Mouse (Mus musculus): ENCODE data around the gene Calr. TPM values are rescaled to one million over a fixed set of nuclear protein-coding genes. Genes with fewer than 3 reads are reported as not detected.

Gene Calr
- total and polyA plus RNA-seq, 3 experiments: 567 to 1,110 TPM; not detected in 1

DNA sequence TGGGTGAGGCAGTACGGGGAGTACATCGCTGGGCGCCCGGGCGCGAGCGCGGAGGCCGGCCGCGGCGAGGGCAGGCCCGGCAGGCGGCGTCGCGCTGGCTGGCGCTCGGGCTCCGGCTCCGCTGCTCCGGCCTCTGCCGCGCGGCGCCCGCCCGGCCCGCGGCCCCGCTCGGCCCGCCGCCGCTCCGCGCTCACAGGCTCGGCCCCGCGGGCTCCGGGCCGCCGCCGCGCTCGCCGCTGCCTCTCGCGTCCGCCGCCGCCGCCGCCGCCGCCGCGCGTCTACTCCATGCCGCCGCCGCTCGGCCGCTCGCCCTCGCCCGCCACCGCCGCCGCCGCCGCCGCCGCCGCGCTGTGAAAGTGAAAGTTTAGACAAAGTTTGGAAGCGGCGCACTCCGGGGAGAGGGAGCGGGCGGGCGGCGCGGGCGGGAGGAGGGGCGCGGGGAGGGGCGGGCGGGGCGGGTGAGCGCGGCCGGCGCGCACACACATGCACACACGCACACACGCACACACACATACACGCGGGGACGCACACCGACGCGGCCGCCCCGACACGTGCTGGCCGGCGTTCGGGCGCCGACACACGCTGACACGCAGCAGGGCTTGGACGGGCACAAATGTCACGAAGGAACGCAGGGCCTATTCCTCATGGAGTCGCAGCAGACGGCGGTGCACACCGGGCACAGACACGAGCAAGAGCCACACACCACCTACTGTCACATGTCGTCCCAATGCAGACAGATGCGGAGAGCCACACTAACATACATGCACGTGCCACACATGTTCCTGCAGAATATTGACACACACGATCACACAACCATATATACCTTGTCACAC, 46.5 kb downstream of the Calr start, which contains the start of gene Nfix:
Gene Nfix, minus strand, starts transcription at position 346 of the 833 bp plus-strand sequence.
- Histone ChIP-seq H3K27ac (ENCODE audit: control insufficient read depth, low read depth, low read length) (peak within 1 kb of the TSS; percentile 41), H3K4me3 (ENCODE audit: control insufficient read depth in 1 of 2, insufficient read depth in 1 of 2, low read depth in 2 of 2, low read length in 2 of 2) (peak within 1 kb of the TSS; percentile 85 to 92), H3K9me3 (replicated peaks; ENCODE audit: insufficient read depth, low read length) (no peaks in the 10 kb centered on the region), H3K27me3 (ENCODE audit: control insufficient read depth in 1 of 2, insufficient read depth in 2 of 2, low read length in 2 of 2) (no peaks in the 10 kb centered on the region), H3K79me2 (ENCODE audit: control insufficient read depth, insufficient read depth, low read length, poor library complexity) (peaks cover 42% of the 10 kb centered on the region), H3K36me3 (ENCODE audit: control insufficient read depth in 1 of 2, insufficient read depth in 2 of 2, low read length in 2 of 2) (no peaks in the 10 kb centered on the region; a peak in 1 of 4 replicates), H3K9ac (ENCODE audit: control insufficient read depth, low read depth, low read length, poor library complexity, severe bottlenecking) (peak within 1 kb of the TSS; percentile 91), H3K4me1 (ENCODE audit: control insufficient read depth in 1 of 2, insufficient read depth in 2 of 2, low read length in 2 of 2) (peaks cover 2 to 14% of the 10 kb centered on the region in 2 experiments; a peak in 2 of 4 replicates)
- peak; percentile 73 for DNase-seq (ENCODE audit: low read depth, low spot score)
- no peak for TF ChIP-seq ZNF384 (IDR thresholded peaks at IDR 0.05; ENCODE audit: low read depth, low read length)
- TF ChIP-seq SMC3 (IDR thresholded peaks at IDR 0.05; ENCODE audit: low read depth, low read length): no peak
- TF ChIP-seq MAX (IDR thresholded peaks at IDR 0.05; ENCODE audit: low read length): peak; percentile 76
- TF ChIP-seq MEF2A (IDR thresholded peaks at IDR 0.05; ENCODE audit: extremely low read depth, insufficient replicate concordance, low read depth, low read length, poor library complexity, severe bottlenecking): no peak
- TF ChIP-seq GABPA (IDR thresholded peaks at IDR 0.05; ENCODE audit: low read depth, low read length): no peak
- peak; percentile 50; the same call in 1 of the 2 replicates for TF ChIP-seq MAZ (IDR thresholded peaks at IDR 0.05; ENCODE audit: low read depth, low read length)
- no peak for TF ChIP-seq ZC3H11A (IDR thresholded peaks at IDR 0.05; ENCODE audit: low read depth, low read length)
- no peak for TF ChIP-seq USF1 (IDR thresholded peaks at IDR 0.05; ENCODE audit: low read depth, low read length)
- 0 out of 2 replicates have a peak, but pooled peaks have one; percentile 23 for TF ChIP-seq HCFC1 (IDR thresholded peaks at IDR 0.05; ENCODE audit: low read depth, low read length)
- peak; percentile 80 for TF ChIP-seq MYC (IDR thresholded peaks at IDR 0.05; ENCODE audit: low read depth, low read length)
- no peak for TF ChIP-seq UBTF (IDR thresholded peaks at IDR 0.05; ENCODE audit: borderline replicate concordance, insufficient read depth, low read depth, low read length)
- peak; percentile 75; the same call in 1 of the 2 replicates for TF ChIP-seq POLR2AphosphoS5 (IDR thresholded peaks at IDR 0.05; ENCODE audit: borderline replicate concordance, low read depth, low read length)
- TF ChIP-seq MYB (IDR thresholded peaks at IDR 0.05; ENCODE audit: low read depth, low read length): no peak
- peak; percentile 73; the same call in 1 of the 2 replicates for TF ChIP-seq BHLHE40 (IDR thresholded peaks at IDR 0.05; ENCODE audit: borderline replicate concordance, low read depth, low read length)
- no peak for TF ChIP-seq GATA1 (IDR thresholded peaks at IDR 0.05; ENCODE audit: low read depth, low read length)
- TF ChIP-seq NELFE (IDR thresholded peaks at IDR 0.05; ENCODE audit: low read depth, low read length): peak; percentile 40; the same call in 1 of the 2 replicates
- TF ChIP-seq ETS1 (IDR thresholded peaks at IDR 0.05; ENCODE audit: low read depth, low read length): peak; percentile 21; the same call in 1 of the 2 replicates
- TF ChIP-seq EP300 (IDR thresholded peaks at IDR 0.05; ENCODE audit: low read depth in 1 of 2, low read length in 2 of 2): no peak
- no peak for TF ChIP-seq POLR2AphosphoS2 (IDR thresholded peaks at IDR 0.05; ENCODE audit: low read length)
- peak; percentile 48 for TF ChIP-seq SIN3A (IDR thresholded peaks at IDR 0.05; ENCODE audit: low read length)
- peak; percentile 90 for TF ChIP-seq MXI1 (IDR thresholded peaks at IDR 0.05; ENCODE audit: low read depth, low read length)
- TF ChIP-seq NRF1 (IDR thresholded peaks at IDR 0.05; ENCODE audit: insufficient read depth, low read depth, low read length, poor library complexity, severe bottlenecking): peak; percentile 14; the same call in 1 of the 2 replicates
- no peak for TF ChIP-seq ZKSCAN1 (IDR thresholded peaks at IDR 0.05; ENCODE audit: low read depth, low read length)
- no peak for TF ChIP-seq KAT2A (conservative IDR thresholded peaks at IDR 0.05; ENCODE audit: low read depth, low read length)
- no peak for TF ChIP-seq TAL1 (IDR thresholded peaks at IDR 0.05; ENCODE audit: low read length)
- TF ChIP-seq RCOR1 (IDR thresholded peaks at IDR 0.05; ENCODE audit: low read depth, low read length): no peak
- no peak for TF ChIP-seq RAD21 (IDR thresholded peaks at IDR 0.05; ENCODE audit: low read depth, low read length)
- peak; percentile 34 to 50; a peak in 1 of 4 replicates for TF ChIP-seq POLR2A (IDR thresholded peaks at IDR 0.05; ENCODE audit: control insufficient read depth in 1 of 2, insufficient read depth in 1 of 2, low read depth in 1 of 2, low read length in 2 of 2, poor library complexity in 1 of 2)
- 0 out of 2 replicates have a peak, but pooled peaks have one; percentile 20 for TF ChIP-seq TCF12 (IDR thresholded peaks at IDR 0.05; ENCODE audit: low read depth, low read length)
